Mouse (Mus musculus): ENCODE measurements around the gene Mlxipl. TPM values are rescaled to one million over a fixed set of nuclear protein-coding genes. Genes with fewer than 3 reads are reported as not detected.

The Mlxipl gene
- polyA plus RNA-seq, 1 experiment = 304 TPM

DNA sequence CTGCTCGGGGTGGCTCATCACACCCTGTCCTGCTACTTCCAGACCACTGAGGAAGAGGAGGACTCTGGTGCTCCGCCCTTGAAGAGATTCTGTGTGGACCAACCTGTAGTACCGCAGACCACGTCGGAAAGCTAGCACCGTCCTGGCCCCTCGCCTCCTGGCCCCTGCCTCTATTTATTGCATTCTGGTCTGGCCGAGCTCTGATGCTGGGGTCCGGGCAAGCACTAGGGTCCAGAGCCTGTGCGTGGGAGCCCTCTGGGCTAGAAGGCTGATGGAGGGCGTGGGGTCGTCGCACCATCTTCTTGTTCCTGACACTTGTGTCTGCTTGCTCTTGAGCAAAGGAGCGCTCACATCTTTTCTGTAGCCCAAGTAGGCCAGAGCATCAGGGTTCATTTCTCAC is 91.1 kb downstream of the Mlxipl start:
- 94% methylated on average over 14 of the region's 14 CpGs for WGBS
- H3K4me3 ChIP-seq (ENCODE audit: low read depth, low read length) = no peak overlapping the region
- no peak for TF ChIP-seq CTCF (IDR thresholded peaks at IDR 0.05; ENCODE audit: extremely low read depth, insufficient read length, insufficient replicate concordance, low read depth, low read length)
- TF ChIP-seq POLR2A (IDR thresholded peaks at IDR 0.05; ENCODE audit: low read depth, low read length) = no peak
- no peak overlapping the region for H3K27ac ChIP-seq (ENCODE audit: insufficient read depth, low read depth, low read length)
- peaks cover 54% of the 10 kb centered on the region for H3K36me3 ChIP-seq (ENCODE audit: control insufficient read depth, insufficient read depth, low read length)
- H3K27me3 ChIP-seq (ENCODE audit: control insufficient read depth, insufficient read depth, low read length) = no peaks in the 10 kb centered on the region
- H3K4me1 ChIP-seq (ENCODE audit: control insufficient read depth, insufficient read depth, insufficient read length, low read length) = peaks cover 1% of the 10 kb centered on the region; the same call in 1 of the 2 replicates

- 94% methylated on average over 6 of the region's 6 CpGs for WGBS
- peaks cover 51% of the 10 kb centered on the region for H3K36me3 ChIP-seq (ENCODE audit: control insufficient read depth, insufficient read depth, low read length)
Measured at GRCm38 (mm10) chr5:135181776-135182175, 92.1 kb downstream of the Mlxipl start.

DNA sequence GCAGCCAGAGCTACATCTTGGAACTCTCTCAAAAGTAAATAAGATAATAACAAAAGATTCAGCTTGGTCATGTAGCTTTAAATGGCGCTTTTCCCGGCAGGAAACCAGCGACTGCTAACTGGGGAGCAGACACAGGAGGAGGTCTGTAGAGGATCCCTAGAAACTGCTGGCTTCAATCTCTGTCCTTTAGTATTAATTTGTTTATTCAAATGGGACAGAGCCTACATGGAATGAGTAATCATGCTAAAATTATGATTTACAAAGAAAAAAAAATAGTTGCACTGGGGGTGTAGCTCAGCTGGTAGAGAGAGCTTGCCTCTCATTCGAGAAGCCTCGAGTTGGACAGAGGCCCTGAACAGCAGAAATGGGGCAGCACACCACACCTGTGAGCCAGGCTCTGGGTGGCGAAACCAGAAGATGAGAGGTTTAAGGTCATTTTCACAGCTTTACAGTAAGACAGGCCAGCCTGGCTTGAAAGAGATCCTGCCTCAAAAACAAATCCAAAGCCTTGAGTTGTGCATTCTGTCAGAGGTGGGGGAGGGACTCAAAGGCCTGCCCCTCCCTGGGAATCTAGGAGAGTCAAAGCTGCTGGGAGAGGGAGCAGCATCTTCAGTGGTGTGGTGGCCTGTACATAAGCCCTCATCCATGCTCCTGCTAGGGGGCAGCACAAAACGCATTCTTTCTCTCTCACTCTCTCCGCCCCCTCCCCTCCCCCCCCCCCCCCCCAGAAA is 93.6 kb downstream of the Mlxipl start:
- Histone ChIP-seq H3K4me3 (ENCODE audit: low read depth, low read length) (no peak overlapping the region), H3K36me3 (ENCODE audit: control insufficient read depth, insufficient read depth, low read length) (peaks cover 38% of the 10 kb centered on the region), H3K27me3 (ENCODE audit: control insufficient read depth, insufficient read depth, low read length) (no peaks in the 10 kb centered on the region), H3K27ac (ENCODE audit: insufficient read depth, low read depth, low read length) (peak overlapping the region; percentile 54), H3K4me1 (ENCODE audit: control insufficient read depth, insufficient read depth, insufficient read length, low read length) (peaks cover 1% of the 10 kb centered on the region; the same call in 1 of the 2 replicates)
- WGBS = 35% methylated on average over 8 of the region's 8 CpGs
- TF ChIP-seq CTCF (IDR thresholded peaks at IDR 0.05; ENCODE audit: extremely low read depth, insufficient read length, insufficient replicate concordance, low read depth, low read length) = no peak

More at GRCm38 (mm10) chr5:135181776-135182175, 92.1 kb downstream of the Mlxipl start:
- TF ChIP-seq CTCF (IDR thresholded peaks at IDR 0.05; ENCODE audit: extremely low read depth, insufficient read length, insufficient replicate concordance, low read depth, low read length) = no peak
- H3K4me3 ChIP-seq (ENCODE audit: low read depth, low read length) = no peak overlapping the region
- peaks cover 1% of the 10 kb centered on the region; the same call in 1 of the 2 replicates for H3K4me1 ChIP-seq (ENCODE audit: control insufficient read depth, insufficient read depth, insufficient read length, low read length)
- no peak overlapping the region for H3K27ac ChIP-seq (ENCODE audit: insufficient read depth, low read depth, low read length)
- no peaks in the 10 kb centered on the region for H3K27me3 ChIP-seq (ENCODE audit: control insufficient read depth, insufficient read depth, low read length)

DNA sequence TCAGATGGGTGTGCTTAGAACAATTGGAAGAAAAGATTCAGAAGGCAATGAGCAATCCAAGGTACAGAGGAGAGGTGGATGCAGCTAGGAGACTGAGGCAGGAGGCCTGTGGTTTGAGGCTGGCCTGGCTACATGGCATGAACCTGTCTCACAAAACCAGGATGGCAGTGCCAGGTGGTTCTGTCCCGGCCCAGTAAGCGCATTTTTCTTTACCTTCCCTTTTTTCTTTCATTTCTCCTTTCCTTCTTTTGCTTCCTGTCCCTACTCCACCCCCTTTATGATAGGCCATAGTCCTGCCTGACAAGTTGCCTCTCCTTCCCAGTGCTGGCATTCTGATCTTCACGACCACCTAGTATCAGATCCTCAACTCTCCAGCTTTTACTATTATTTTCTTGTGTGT is 95.3 kb downstream of the Mlxipl start:
- peaks cover 23% of the 10 kb centered on the region for H3K36me3 ChIP-seq (ENCODE audit: control insufficient read depth, insufficient read depth, low read length)
- peaks cover 8% of the 10 kb centered on the region for H3K4me1 ChIP-seq (ENCODE audit: control insufficient read depth, insufficient read depth, insufficient read length, low read length)
- H3K27me3 ChIP-seq (ENCODE audit: control insufficient read depth, insufficient read depth, low read length) = no peaks in the 10 kb centered on the region
- TF ChIP-seq POLR2A (IDR thresholded peaks at IDR 0.05; ENCODE audit: low read depth, low read length) = no peak
- no peak for TF ChIP-seq CTCF (IDR thresholded peaks at IDR 0.05; ENCODE audit: extremely low read depth, insufficient read length, insufficient replicate concordance, low read depth, low read length)
- WGBS = 53% methylated on average over 3 of the region's 3 CpGs
- H3K4me3 ChIP-seq (ENCODE audit: low read depth, low read length) = no peak overlapping the region
- peak overlapping the region; percentile 18; the same call in 1 of the 2 replicates for H3K27ac ChIP-seq (ENCODE audit: insufficient read depth, low read depth, low read length)

GRCm38 (mm10) chr5:135185596-135185995 is 95.9 kb downstream of the Mlxipl start:
- H3K4me3 ChIP-seq (ENCODE audit: low read depth, low read length) = no peak overlapping the region
- H3K27me3 ChIP-seq (ENCODE audit: control insufficient read depth, insufficient read depth, low read length) = no peaks in the 10 kb centered on the region
- H3K4me1 ChIP-seq (ENCODE audit: control insufficient read depth, insufficient read depth, insufficient read length, low read length) = peaks cover 8% of the 10 kb centered on the region
- H3K27ac ChIP-seq (ENCODE audit: insufficient read depth, low read depth, low read length) = no peak overlapping the region
- peaks cover 18% of the 10 kb centered on the region for H3K36me3 ChIP-seq (ENCODE audit: control insufficient read depth, insufficient read depth, low read length)
- 37% methylated on average over 3 of the region's 3 CpGs for WGBS
- TF ChIP-seq POLR2A (IDR thresholded peaks at IDR 0.05; ENCODE audit: low read depth, low read length) = no peak
- peak; percentile 29; the same call in 1 of the 2 replicates for TF ChIP-seq CTCF (IDR thresholded peaks at IDR 0.05; ENCODE audit: extremely low read depth, insufficient read length, insufficient replicate concordance, low read depth, low read length)

DNA sequence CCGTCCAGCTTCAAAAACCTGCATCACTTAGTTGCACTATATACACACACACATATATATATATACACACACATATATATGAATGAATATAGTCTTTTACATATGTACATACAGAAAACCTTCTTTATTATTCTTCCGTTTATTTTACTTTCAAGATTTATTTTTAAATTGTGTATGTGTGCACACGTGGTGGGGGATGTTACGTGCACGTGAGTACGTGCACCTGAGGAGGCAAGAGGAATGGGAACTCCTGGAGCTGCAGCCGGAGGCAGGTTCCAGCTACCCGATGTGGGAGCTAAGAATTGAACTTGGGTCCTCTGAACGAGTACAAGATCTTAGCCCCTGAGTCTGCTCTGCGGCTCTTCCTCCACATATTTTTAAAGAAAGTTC is 96.5 kb downstream of the Mlxipl start:
- Histone ChIP-seq H3K4me3 (ENCODE audit: low read depth, low read length) (peak overlapping the region; percentile 67), H3K4me1 (ENCODE audit: control insufficient read depth, insufficient read depth, insufficient read length, low read length) (peaks cover 8% of the 10 kb centered on the region), H3K27me3 (ENCODE audit: control insufficient read depth, insufficient read depth, low read length) (no peaks in the 10 kb centered on the region), H3K27ac (ENCODE audit: insufficient read depth, low read depth, low read length) (peak overlapping the region; percentile 95), H3K36me3 (ENCODE audit: control insufficient read depth, insufficient read depth, low read length) (peaks cover 13% of the 10 kb centered on the region)
- 18% methylated on average over 10 of the region's 10 CpGs for WGBS
- TF ChIP-seq POLR2A (IDR thresholded peaks at IDR 0.05; ENCODE audit: low read depth, low read length) (no peak), CTCF (IDR thresholded peaks at IDR 0.05; ENCODE audit: extremely low read depth, insufficient read length, insufficient replicate concordance, low read depth, low read length) (no peak)

- TF ChIP-seq POLR2A (IDR thresholded peaks at IDR 0.05; ENCODE audit: low read depth, low read length) (peak; percentile 66), CTCF (IDR thresholded peaks at IDR 0.05; ENCODE audit: extremely low read depth, insufficient read length, insufficient replicate concordance, low read depth, low read length) (no peak)
- Histone ChIP-seq H3K27ac (ENCODE audit: insufficient read depth, low read depth, low read length) (peak within 1 kb of the TSS; percentile 95), H3K4me1 (ENCODE audit: control insufficient read depth, insufficient read depth, insufficient read length, low read length) (peaks cover 8% of the 10 kb centered on the region), H3K27me3 (ENCODE audit: control insufficient read depth, insufficient read depth, low read length) (no peaks in the 10 kb centered on the region), H3K36me3 (ENCODE audit: control insufficient read depth, insufficient read depth, low read length) (peaks cover 9% of the 10 kb centered on the region), H3K4me3 (ENCODE audit: low read depth, low read length) (peak within 1 kb of the TSS; percentile 96)
- under 1% methylated on average over 57 of the region's 57 CpGs for WGBS
Measured at GRCm38 (mm10) chr5:135186621-135187348, 97.1 kb downstream of the Mlxipl start, which contains the start of gene Baz1b. Gene Baz1b, plus strand, starts transcription at chr5:135187264.
